Mouse (Mus musculus) heart, postnatal 36 days (tissue): ENCODE results near the gene Alkbh8. TPM values are rescaled to one million over a fixed set of nuclear protein-coding genes. Genes with fewer than 3 reads are reported as not detected.
"Not testable (repeated sequence)": the region's sequence is repeated elsewhere in the genome, so short reads cannot be mapped to it uniquely, and the experiment has no call there.

Experiments
- DNase-seq, 2 experiments: peaks; one replicate each; pipeline ENCODE4 v3.0.0; 2021 to 2022
- intact Hi-C: fragments of 180-260 bp; cut with DNase I; formaldehyde crosslinking; loops from one replicate; pipeline ENCODE4 v1.15.1; 2025
- total RNA-seq, 2 experiments: library from RNA; stranded (reverse); gene quantifications; 2 replicates each; pipeline ENCODE4 v1.2.3; 2021

The Alkbh8 gene
- total RNA-seq, result 10 to 100 TPM; 13.6 to 18.4 TPM

GRCm38 (mm10) chr9:3334962-3335767 is at the start of gene Alkbh8:
Gene Alkbh8, plus strand, starts transcription at chr9:3335140.
- intact Hi-C loops, result loop anchor here (2.0 to 10.0 kb wide), 2 partner anchors 68 to 980 kb away; partner anchors contain the start of gene Cwf19l2
- peak; percentile 73 to 75 for DNase-seq

GRCm38 (mm10) chr9:3309292-3309836 is 25.6 kb upstream of the Alkbh8 start:
- no peak for DNase-seq
- intact Hi-C loops, result no loop called here

GRCm38 (mm10) chr9:3310016-3310415 is 24.9 kb upstream of the Alkbh8 start:
- intact Hi-C loops, result no loop called here
- DNase-seq, result no peak

DNA sequence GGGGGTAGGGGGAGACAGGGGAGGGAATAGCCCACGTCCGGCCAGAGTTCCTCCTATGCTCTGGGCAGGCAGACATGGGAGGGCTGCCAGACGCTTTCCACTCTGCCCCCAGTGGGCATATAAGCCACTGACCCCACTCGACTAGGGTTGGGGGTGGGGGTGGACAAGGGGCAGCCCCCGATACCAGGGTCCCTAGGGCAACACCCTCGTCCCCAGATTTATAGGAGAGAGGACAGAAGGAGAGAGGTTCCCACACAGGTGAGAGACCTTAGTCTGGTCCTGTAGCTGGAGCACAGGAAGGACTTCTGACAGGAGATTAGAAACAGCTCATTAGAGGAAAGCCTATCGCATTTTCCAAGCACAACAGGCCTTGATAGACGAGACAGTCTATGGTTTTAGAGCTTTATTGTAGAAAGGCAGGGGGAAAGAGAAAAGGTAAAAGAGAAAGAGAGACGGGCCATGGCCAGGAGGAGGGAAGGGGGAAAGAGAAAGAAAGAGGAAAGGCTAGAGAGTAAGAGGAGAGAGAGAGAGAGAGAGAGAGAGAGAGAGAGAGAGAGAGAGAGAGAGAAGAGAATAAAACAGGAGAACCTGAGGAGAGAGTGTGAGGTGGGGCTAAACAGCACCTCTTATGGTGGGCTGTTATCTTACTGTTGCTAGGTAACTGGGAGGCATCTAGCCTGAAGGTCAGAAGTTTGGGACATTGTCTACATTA is 7.4 kb upstream of the Alkbh8 start:
- DNase-seq, intact Hi-C loops: not testable (repeated sequence)

- intact Hi-C loops, result no loop called here
- DNase-seq, result no peak
Observed at GRCm38 (mm10) chr9:3328054-3328595, 6.8 kb upstream of the Alkbh8 start.

- intact Hi-C loops, result loop anchor here (10.0 kb wide), 1 partner anchor 984 kb away; no protein-coding TSS in a partner anchor
- no peak for DNase-seq
Observed at GRCm38 (mm10) chr9:3330319-3330718, 4.6 kb upstream of the Alkbh8 start.

GRCm38 (mm10) chr9:3330737-3331384 is 4.1 kb upstream of the Alkbh8 start:
- no peak for DNase-seq
- intact Hi-C loops, result loop anchor here (10.0 kb wide), 1 partner anchor 984 kb away; no protein-coding TSS in a partner anchor

DNA sequence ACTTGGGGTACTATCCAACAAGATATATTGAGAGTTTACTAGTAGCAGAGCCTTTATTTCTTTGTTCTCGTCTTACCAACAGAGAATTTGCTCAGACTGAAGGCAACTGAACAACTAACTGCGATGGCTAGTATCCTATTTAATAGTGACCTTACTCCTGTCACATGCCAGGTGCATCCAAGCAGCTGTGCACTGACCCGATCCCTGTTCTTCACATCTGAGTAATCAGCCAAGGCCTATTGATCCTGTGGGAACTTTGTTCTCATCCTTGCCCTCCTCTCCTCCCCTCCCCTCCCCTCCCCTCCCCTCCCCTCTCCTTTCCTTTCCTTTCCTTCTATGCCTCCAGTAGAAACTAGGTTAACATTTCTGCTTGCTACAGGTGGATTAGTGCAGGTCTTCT is 1.7 kb downstream of the Alkbh8 start:
- no peak for DNase-seq
- intact Hi-C loops, result loop anchor here (10.0 kb wide), 1 partner anchor 978 kb away; no protein-coding TSS in a partner anchor

DNA sequence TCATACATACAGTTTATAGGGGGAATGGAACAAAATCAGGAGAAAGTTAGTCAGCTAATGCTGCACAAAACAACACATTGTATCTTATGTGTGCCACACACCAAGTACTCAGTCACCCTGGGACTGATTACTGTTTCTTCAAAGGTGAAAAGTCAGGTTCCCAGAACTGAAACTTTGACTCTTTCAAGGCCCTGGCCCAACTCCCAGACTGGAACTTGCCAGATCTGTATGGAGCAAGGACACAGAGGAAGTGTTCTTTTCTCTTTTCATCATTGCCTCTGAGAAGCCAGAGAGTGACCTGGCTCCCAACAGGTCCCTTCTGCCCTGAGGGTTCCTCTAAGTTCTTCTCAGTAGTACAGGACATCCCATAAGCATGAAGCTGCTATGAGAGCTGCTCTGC is 10.2 kb downstream of the Alkbh8 start:
- DNase-seq, result no peak
- intact Hi-C loops, result no loop called here

DNA sequence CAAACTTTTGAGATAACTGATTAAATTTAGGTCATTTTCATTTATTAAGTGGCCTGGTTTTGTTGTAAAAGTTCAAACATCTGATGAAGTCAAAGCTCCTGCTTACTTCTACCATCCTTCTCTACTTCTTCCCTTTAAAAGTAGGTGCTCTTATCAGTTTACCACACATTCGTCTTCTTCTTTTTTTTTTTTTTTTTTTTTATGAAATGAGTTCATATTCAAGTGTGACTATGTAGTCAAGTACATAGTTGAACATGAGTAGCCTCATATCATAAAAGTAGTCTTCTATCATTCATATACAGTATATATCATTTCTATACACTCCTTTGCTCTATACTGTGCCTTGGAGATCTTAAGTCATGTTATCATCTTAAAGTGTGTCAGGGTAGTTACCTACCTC is 11.0 kb downstream of the Alkbh8 start:
- DNase-seq, result no peak
- intact Hi-C loops, result no loop called here

- intact Hi-C loops, result no loop called here
- DNase-seq, result no peak
Observed at GRCm38 (mm10) chr9:3350056-3350455, 15.1 kb downstream of the Alkbh8 start.

GRCm38 (mm10) chr9:3376323-3376722 is 41.4 kb downstream of the Alkbh8 start:
- intact Hi-C loops, DNase-seq: not testable (repeated sequence)

DNA sequence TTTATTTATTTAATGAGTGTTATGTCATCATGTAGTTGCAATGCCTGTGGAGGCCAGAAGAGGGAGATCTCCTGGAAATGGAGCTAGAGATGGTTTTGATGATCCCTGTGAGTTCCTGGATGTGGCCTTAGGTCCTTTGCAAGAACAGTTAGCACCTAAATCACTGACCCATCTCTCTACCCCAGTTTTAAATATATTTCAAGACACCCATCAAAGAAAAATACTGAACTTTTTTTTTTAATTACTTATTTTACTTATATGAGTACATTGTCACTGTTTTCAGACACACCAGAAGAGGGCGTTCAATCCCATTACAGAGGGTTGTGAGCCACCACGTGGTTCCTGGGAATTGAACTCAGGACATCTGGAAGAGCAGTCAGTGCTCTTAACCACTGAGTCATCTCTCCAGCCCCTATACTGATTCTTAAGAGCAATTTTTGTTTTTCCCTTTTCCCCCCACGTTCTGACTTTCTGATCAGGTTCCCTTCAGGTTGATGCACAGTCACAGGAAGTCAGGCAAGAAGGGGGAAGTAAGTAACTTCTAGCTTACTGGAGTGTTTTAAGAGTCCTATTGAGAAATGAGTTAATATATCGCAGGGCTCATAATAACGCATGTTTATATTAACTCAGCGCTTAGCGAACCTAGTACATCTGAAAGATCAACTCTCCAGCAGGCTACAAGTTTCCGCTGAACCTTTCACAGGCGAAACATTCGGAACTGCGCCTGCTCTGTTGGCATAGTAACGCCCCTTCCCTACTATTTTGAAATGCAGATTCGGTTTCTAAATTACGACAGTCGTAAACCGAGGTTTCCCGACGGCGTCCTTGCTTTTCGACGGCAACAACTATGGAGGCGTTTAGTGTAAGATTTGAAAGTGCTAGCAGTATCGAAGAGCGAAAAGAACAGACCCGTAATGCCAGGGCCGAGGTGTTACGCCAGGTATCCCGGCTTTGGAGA is 68.6 kb downstream of the Alkbh8 start, which contains the start of gene Cwf19l2:
Gene Cwf19l2 (plus strand): TSS at position 342 of the 958 bp plus-strand sequence.
- intact Hi-C loops, result loop anchor here (2.0 to 10.0 kb wide), 2 partner anchors 69 to 971 kb away; partner anchors contain the start of genes Alkbh8 and Msantd4
- peak; percentile 77 to 80 for DNase-seq

DNA sequence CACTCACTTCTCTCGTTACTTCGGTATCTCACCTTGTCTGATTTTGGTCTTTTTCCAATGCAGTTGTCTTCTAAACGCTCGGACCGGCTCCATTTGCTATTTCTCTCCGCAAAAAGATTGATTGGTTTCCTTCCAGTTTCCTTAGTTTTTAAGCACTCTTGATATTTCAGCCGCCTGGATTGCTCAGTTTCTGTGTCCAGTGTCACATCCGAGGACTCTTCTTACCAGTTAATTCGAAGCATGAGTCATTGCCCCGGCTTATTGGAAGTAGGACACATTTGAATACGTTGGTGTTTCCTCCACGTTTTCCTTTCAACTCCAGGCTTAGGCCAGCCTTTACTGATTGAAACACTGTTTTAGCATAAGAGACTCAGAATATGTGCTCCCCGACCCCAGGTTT is 69.4 kb downstream of the Alkbh8 start:
- DNase-seq, result peak; percentile 8 to 12
- intact Hi-C loops, result loop anchor here (10.0 kb wide), 1 partner anchor 970 kb away; the partner anchor contains the start of gene Msantd4

GRCm38 (mm10) chr9:3439555-3440300 is 104.8 kb downstream of the Alkbh8 start:
- DNase-seq, intact Hi-C loops: not testable (repeated sequence)
